Mouse (Mus musculus): ENCODE measurements around the gene Brdt. TPM values are rescaled to one million over a fixed set of nuclear protein-coding genes. Genes with fewer than 3 reads are reported as not detected.
"Not testable (repeated sequence)": the region's sequence is repeated elsewhere in the genome, so short reads cannot be mapped to it uniquely, and the experiment has no call there.

Brdt gene
- polyA plus RNA-seq, 1 experiment from 2014 or later = 4.2 TPM

DNA sequence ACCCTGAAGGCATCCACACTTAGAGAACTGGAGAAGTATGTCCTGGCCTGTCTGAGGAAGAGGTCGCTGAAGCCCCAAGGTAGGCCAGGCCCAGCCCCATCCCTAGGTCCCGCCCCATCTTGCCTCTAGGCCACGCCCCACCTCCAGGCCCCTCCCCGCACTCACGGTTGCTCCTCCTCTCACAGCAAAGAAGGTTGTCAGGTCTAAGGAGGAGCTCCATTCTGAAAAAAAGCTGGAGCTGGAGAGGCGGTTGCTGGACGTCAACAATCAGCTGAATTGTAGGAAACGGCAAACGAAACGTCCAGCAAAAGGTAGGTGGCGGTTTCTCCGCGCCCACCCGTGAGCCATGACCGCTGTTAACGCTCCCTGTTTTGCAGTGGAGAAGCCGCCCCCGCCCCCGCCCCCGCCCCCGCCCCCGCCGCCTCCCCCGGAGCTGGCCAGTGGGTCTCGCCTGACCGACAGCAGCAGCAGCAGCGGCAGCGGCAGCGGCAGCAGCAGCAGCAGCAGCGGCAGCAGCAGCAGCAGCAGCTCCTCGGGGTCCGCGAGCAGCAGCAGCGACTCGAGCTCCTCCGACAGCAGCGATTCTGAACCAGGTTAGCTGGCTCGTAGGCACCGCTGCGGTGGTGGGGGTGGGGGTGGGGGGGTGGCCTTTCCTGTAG is 28.6 kb downstream of the Brdt start:
- ATAC-seq = peak; percentile 99
- Histone ChIP-seq H3K4me3 (ENCODE audit: low read length) (peak overlapping the region; percentile 67), H3K9me3 (ENCODE audit: control insufficient read depth, low read length) (no peaks in the 10 kb centered on the region), H3K36me3 (ENCODE audit: control insufficient read depth, insufficient read depth, low read length) (no peaks in the 10 kb centered on the region), H3K27me3 (replicated peaks; ENCODE audit: control insufficient read depth, insufficient read depth, low read length) (no peaks in the 10 kb centered on the region), H3K27ac (ENCODE audit: low read depth, low read length) (peak overlapping the region; percentile 78), H3K9ac (ENCODE audit: low read depth, low read length) (peak overlapping the region; percentile 71), H3K4me1 (ENCODE audit: control insufficient read depth, insufficient read depth, low read depth, low read length) (peaks cover 3% of the 10 kb centered on the region; the same call in 1 of the 2 replicates), H3K4me2 (ENCODE audit: low read length) (peak overlapping the region; percentile 62)
- under 1% methylated on average over 32 of the region's 40 CpGs for WGBS

DNA sequence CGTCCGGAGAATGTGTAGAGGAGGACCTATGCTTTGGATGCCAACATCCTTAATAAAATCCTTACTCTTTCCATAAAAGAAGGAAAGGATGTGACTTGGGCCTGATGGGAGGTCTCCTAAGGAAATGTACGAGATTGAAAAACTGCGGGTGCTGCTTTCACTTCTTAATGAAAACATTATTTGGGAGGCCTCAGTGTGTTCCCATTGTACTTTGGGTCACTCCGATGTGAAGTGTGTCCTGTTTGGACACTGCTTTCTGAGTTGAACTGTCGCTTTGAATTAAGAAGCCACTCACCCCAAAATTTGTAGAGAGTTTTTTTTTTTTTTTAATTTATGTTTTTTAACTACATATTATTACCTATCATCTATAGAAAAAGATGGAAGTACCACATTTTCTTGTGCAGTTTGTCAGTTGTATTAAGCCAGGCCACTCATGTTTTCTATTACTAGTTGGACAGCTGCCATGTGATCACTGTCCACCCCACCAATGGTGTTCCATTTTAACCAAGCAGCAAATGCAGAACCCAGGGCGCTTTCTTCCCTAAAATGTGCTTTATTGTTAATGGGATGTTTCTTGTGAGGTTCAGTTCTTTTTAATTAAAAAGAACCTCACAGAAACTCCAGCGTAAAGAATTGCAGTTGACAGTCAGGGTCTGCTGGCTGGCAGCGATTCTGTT is 29.2 kb downstream of the Brdt start:
- H3K27ac ChIP-seq (ENCODE audit: low read depth, low read length) = peak overlapping the region; percentile 78
- peak overlapping the region; percentile 62 for H3K4me2 ChIP-seq (ENCODE audit: low read length)
- H3K4me1 ChIP-seq (ENCODE audit: control insufficient read depth, insufficient read depth, low read depth, low read length) = peaks cover 3% of the 10 kb centered on the region; the same call in 1 of the 2 replicates
- H3K27me3 ChIP-seq (replicated peaks; ENCODE audit: control insufficient read depth, insufficient read depth, low read length) = no peaks in the 10 kb centered on the region
- no peaks in the 10 kb centered on the region for H3K9me3 ChIP-seq (ENCODE audit: control insufficient read depth, low read length)
- ATAC-seq = peak; percentile 1; the same call in 1 of the 2 replicates
- peak overlapping the region; percentile 71 for H3K9ac ChIP-seq (ENCODE audit: low read depth, low read length)
- WGBS = 12% methylated on average over 9 of the region's 9 CpGs
- peak overlapping the region; percentile 67 for H3K4me3 ChIP-seq (ENCODE audit: low read length)
- H3K36me3 ChIP-seq (ENCODE audit: control insufficient read depth, insufficient read depth, low read length) = no peaks in the 10 kb centered on the region

DNA sequence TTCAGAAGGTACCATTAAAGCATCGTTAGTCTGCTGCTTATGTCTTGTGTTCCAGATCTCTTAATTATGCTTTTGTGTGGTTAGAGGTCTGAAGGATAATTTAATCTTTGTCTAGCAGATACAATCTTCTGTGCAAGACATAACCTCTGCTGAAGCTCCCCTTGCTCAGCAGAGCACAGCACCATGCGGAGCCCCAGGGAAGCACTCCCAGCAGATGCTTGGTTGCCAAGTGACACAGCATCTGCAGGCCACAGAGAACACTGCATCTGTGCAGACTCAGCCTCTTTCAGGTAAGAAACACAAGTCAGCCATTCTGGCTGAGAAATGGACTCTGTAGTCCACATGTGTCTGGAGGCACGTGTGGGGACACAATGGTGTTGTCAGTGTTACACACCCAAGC is 39.1 kb downstream of the Brdt start:
- ATAC-seq = no peak
- 55% methylated on average over 3 of the region's 3 CpGs for WGBS
- Histone ChIP-seq H3K9me3 (ENCODE audit: control insufficient read depth, low read length) (no peaks in the 10 kb centered on the region), H3K36me3 (ENCODE audit: control insufficient read depth, insufficient read depth, low read length) (0 out of 2 replicates have a peak, but pooled peaks cover 2% of the 10 kb centered on the region), H3K27ac (ENCODE audit: low read depth, low read length) (no peak overlapping the region), H3K9ac (ENCODE audit: low read depth, low read length) (no peak overlapping the region), H3K4me1 (ENCODE audit: control insufficient read depth, insufficient read depth, low read depth, low read length) (no peaks in the 10 kb centered on the region), H3K4me2 (ENCODE audit: low read length) (no peak overlapping the region), H3K27me3 (replicated peaks; ENCODE audit: control insufficient read depth, insufficient read depth, low read length) (no peaks in the 10 kb centered on the region), H3K4me3 (ENCODE audit: low read length) (no peak overlapping the region)

DNA sequence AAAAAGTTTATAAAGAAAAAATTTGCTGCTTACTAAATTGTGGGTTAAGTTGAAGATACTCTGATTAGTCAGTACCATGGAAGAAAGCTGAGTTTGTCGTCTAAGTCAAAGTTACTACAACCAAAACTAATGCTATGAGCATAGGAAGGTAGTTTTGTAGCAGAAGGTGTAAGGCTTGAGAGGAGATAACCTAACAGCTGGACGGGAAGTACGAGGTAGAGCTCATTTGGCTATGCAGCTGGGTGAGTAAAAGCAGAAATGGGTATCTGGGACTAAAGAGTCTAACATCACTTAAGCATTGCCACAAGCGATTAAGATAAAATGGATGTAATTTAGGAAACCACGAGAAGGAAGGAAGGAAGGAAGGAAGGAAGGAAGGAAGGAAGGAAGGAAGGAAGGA is 40.4 kb downstream of the Brdt start:
- Histone ChIP-seq H3K36me3 (ENCODE audit: control insufficient read depth, insufficient read depth, low read length) (0 out of 2 replicates have a peak, but pooled peaks cover 2% of the 10 kb centered on the region), H3K27me3 (replicated peaks; ENCODE audit: control insufficient read depth, insufficient read depth, low read length) (no peaks in the 10 kb centered on the region), H3K9me3 (ENCODE audit: control insufficient read depth, low read length) (no peaks in the 10 kb centered on the region), H3K4me3 (ENCODE audit: low read length) (no peak overlapping the region), H3K9ac (ENCODE audit: low read depth, low read length) (no peak overlapping the region), H3K4me2 (ENCODE audit: low read length) (no peak overlapping the region), H3K27ac (ENCODE audit: low read depth, low read length) (no peak overlapping the region), H3K4me1 (ENCODE audit: control insufficient read depth, insufficient read depth, low read depth, low read length) (no peaks in the 10 kb centered on the region)
- no peak for ATAC-seq
- WGBS = 89% methylated on average over 5 of the region's 5 CpGs

DNA sequence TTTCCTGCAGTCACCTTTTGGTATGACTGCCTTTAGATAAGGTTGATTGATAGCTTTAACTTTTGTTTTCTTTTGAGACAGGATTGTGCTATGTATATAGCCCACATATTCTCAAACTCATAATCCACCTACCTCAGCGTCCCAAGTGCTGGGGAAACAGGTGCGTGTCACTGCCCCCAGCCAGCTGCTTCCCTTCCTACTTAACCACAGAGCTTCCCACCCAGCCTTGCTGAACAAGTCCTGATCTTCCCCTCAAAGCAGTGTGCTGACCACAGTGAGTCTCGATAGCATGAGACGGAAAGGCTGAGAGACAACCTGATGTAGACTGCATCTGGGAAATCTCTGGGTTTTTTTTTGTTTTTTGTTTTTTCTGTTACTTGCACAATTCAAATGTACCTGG is 42.3 kb downstream of the Brdt start:
- WGBS = 90% methylated on average over 4 of the region's 4 CpGs
- H3K4me2 ChIP-seq (ENCODE audit: low read length) = no peak overlapping the region
- no peaks in the 10 kb centered on the region for H3K9me3 ChIP-seq (ENCODE audit: control insufficient read depth, low read length)
- H3K27me3 ChIP-seq (replicated peaks; ENCODE audit: control insufficient read depth, insufficient read depth, low read length) = no peaks in the 10 kb centered on the region
- H3K4me3 ChIP-seq (ENCODE audit: low read length) = no peak overlapping the region
- H3K4me1 ChIP-seq (ENCODE audit: control insufficient read depth, insufficient read depth, low read depth, low read length) = no peaks in the 10 kb centered on the region
- ATAC-seq = no peak
- H3K9ac ChIP-seq (ENCODE audit: low read depth, low read length) = no peak overlapping the region
- no peak overlapping the region for H3K27ac ChIP-seq (ENCODE audit: low read depth, low read length)
- H3K36me3 ChIP-seq (ENCODE audit: control insufficient read depth, insufficient read depth, low read length) = peaks cover 4% of the 10 kb centered on the region; the same call in 1 of the 2 replicates

DNA sequence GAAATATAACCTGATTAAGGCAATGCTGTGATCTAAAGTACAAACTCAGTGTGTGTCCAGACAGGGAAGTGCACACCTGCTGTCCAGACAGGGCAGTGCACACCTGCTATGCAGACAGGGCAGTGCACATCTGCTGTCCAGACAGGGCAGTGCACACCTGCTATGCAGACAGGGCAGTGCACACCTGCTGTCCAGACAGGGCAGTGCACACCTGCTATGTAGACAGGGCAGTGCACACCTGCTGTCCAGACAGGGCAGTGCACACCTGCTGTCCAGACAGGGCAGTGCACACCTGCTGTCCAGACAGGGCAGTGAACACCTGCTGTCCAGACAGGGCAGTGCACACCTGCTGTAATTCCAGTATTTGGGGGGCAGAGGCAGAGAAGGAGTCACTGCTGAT is 55.5 kb downstream of the Brdt start:
- not testable (repeated sequence) for H3K4me3 ChIP-seq (ENCODE audit: low read length); ATAC-seq; H3K27me3 ChIP-seq (replicated peaks; ENCODE audit: control insufficient read depth, insufficient read depth, low read length); H3K9ac ChIP-seq (ENCODE audit: low read depth, low read length); H3K27ac ChIP-seq (ENCODE audit: low read depth, low read length); H3K9me3 ChIP-seq (ENCODE audit: control insufficient read depth, low read length); H3K4me1 ChIP-seq (ENCODE audit: control insufficient read depth, insufficient read depth, low read depth, low read length); H3K36me3 ChIP-seq (ENCODE audit: control insufficient read depth, insufficient read depth, low read length); H3K4me2 ChIP-seq (ENCODE audit: low read length)

DNA sequence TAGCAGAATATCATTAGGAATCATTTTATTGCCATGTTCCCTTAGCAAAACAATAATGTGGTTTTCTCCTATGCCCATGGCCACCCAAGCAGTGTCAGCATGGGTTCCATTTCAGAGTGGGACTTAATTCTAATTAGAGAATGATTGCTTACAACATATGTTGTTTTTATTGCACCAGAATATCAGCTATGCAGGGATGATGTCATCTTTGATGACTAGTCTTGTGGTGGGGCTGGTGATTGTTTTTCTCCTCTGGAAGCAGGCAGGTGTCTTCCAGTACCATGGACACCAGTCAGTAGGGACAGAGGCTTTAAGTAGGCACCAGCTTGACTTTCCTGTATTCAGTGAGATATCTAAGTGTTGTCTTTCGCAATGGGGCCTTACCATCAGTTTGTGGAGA is 56.8 kb downstream of the Brdt start:
- Histone ChIP-seq H3K4me2 (ENCODE audit: low read length) (no peak overlapping the region), H3K4me1 (ENCODE audit: control insufficient read depth, insufficient read depth, low read depth, low read length) (no peaks in the 10 kb centered on the region), H3K27me3 (replicated peaks; ENCODE audit: control insufficient read depth, insufficient read depth, low read length) (no peaks in the 10 kb centered on the region), H3K27ac (ENCODE audit: low read depth, low read length) (no peak overlapping the region), H3K9me3 (ENCODE audit: control insufficient read depth, low read length) (no peaks in the 10 kb centered on the region), H3K9ac (ENCODE audit: low read depth, low read length) (no peak overlapping the region), H3K4me3 (ENCODE audit: low read length) (no peak overlapping the region), H3K36me3 (ENCODE audit: control insufficient read depth, insufficient read depth, low read length) (0 out of 2 replicates have a peak, but pooled peaks cover 2% of the 10 kb centered on the region)
- 85% methylated on average over 1 of the region's 1 CpGs for WGBS
- ATAC-seq = no peak

DNA sequence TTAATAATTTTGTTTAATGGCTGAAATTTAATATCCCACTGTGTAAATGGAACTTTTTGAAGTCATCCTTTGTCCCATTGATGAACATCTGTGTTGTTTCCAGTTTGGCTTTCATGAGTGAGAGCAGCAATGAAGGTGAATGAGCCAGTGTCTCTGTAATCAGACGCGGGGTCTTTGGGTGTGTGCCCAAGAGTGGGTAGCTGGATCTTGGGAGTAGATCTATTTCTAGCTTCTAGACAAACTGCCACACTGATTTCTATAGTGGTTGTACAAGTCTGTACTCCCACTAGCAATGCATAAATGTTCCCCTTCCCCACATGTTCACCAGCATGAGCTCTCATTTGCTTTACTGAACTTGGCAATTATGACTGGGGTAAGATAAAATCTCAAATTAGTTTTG is 58.4 kb downstream of the Brdt start:
- Histone ChIP-seq H3K36me3 (ENCODE audit: control insufficient read depth, insufficient read depth, low read length) (no peaks in the 10 kb centered on the region), H3K9me3 (ENCODE audit: control insufficient read depth, low read length) (no peaks in the 10 kb centered on the region), H3K9ac (ENCODE audit: low read depth, low read length) (no peak overlapping the region), H3K4me1 (ENCODE audit: control insufficient read depth, insufficient read depth, low read depth, low read length) (no peaks in the 10 kb centered on the region), H3K4me2 (ENCODE audit: low read length) (no peak overlapping the region), H3K27me3 (replicated peaks; ENCODE audit: control insufficient read depth, insufficient read depth, low read length) (no peaks in the 10 kb centered on the region), H3K27ac (ENCODE audit: low read depth, low read length) (no peak overlapping the region), H3K4me3 (ENCODE audit: low read length) (no peak overlapping the region)
- no peak for ATAC-seq
- WGBS = 92% methylated on average over 2 of the region's 2 CpGs

DNA sequence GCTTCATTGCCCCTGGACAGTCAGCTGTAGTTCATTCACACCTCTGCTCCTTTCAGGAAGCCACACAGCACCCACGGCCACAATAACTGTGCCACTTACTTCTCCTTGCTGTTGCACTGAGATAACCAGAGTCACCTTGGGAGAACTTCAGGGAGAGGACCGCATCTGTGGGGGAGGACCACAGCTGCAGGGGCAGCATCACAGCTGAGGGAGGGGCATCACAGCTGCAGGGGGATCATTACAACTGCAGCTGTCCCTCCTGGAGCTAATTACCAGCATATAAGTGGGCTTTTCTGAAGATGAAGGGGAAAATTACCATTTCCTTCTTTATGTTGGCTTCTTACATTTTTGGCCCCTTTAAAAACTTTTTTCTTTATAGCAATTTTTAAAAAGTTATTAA is 63.5 kb downstream of the Brdt start:
- 64% methylated on average over 2 of the region's 2 CpGs for WGBS
- H3K27me3 ChIP-seq (replicated peaks; ENCODE audit: control insufficient read depth, insufficient read depth, low read length) = no peaks in the 10 kb centered on the region
- H3K36me3 ChIP-seq (ENCODE audit: control insufficient read depth, insufficient read depth, low read length) = no peaks in the 10 kb centered on the region
- no peaks in the 10 kb centered on the region for H3K4me1 ChIP-seq (ENCODE audit: control insufficient read depth, insufficient read depth, low read depth, low read length)
- no peak overlapping the region for H3K27ac ChIP-seq (ENCODE audit: low read depth, low read length)
- no peak overlapping the region for H3K4me3 ChIP-seq (ENCODE audit: low read length)
- H3K4me2 ChIP-seq (ENCODE audit: low read length) = no peak overlapping the region
- H3K9me3 ChIP-seq (ENCODE audit: control insufficient read depth, low read length) = no peaks in the 10 kb centered on the region
- H3K9ac ChIP-seq (ENCODE audit: low read depth, low read length) = no peak overlapping the region
- no peak for ATAC-seq
